Mouse (Mus musculus) embryonic facial prominence, embryonic 15.5 days (tissue): Measurements from ENCODE around the gene Msi2. TPM values are rescaled to one million over a fixed set of nuclear protein-coding genes. Genes with fewer than 3 reads are reported as not detected.

ENCODE experiments used
- ATAC-seq: fragments of 200-750 bp; cut with Nextera tagmentation; 2 replicates; pipeline ENCODE4 v1.8.0; 2017; ENCODE audit warnings: low read depth, moderate TSS enrichment; ENCODE audit not compliant: insufficient number of reproducible peaks, low FRiP score, low TSS enrichment
- H3K27ac ChIP-seq: fragments of 300-500 bp; sonication (generic); replicated peaks from 2 replicates; pipeline ENCODE4 v1.5.1; 2015; ENCODE audit warnings: mild to moderate bottlenecking, inconsistent platforms
- H3K27me3 ChIP-seq: fragments of 300-500 bp; sonication (generic); 2 replicates; pipeline ENCODE4 v1.6.1; 2015; ENCODE audit warnings: inconsistent platforms
- H3K36me3 ChIP-seq: fragments of 300-500 bp; sonication (generic); 2 replicates; pipeline ENCODE4 v1.6.1; 2015; ENCODE audit warnings: mild to moderate bottlenecking, inconsistent platforms
- H3K4me1 ChIP-seq: fragments of 300-500 bp; sonication (generic); 2 replicates; pipeline ENCODE4 v1.6.1; 2015; ENCODE audit warnings: inconsistent platforms
- H3K4me2 ChIP-seq: fragments of 300-500 bp; sonication (generic); replicated peaks from 2 replicates; pipeline ENCODE4 v1.6.1; 2015; ENCODE audit warnings: mild to moderate bottlenecking, inconsistent platforms
- H3K4me3 ChIP-seq: fragments of 300-500 bp; sonication (generic); replicated peaks from 2 replicates; pipeline ENCODE4 v1.5.1; 2015; ENCODE audit warnings: mild to moderate bottlenecking, inconsistent platforms
- H3K9ac ChIP-seq: fragments of 300-500 bp; sonication (generic); 2 replicates; pipeline ENCODE4 v1.6.1; 2015; ENCODE audit warnings: inconsistent platforms
- H3K9me3 ChIP-seq: fragments of 300-500 bp; sonication (generic); replicated peaks from 2 replicates; pipeline ENCODE4 v1.6.1; 2016; ENCODE audit warnings: inconsistent platforms
- WGBS: fragments of 180-500 bp; shearing (Covaris S2); methylation state at CpG from one replicate; pipeline ENCODE4 v1.1.7; 2015; 5-methylcytosine and 5-hydroxymethylcytosine counted together
- polyA plus RNA-seq: library from polyadenylated mRNA; unstranded; fragments of >200 nt; fragmentation: Nextera tagmentation; extraction: Ambion mirVana; gene quantifications from 2 replicates; pipeline ENCODE4 v1.2.1, GENCODE M21; 2015

The Msi2 gene
- polyA plus RNA-seq, 1 experiment from 2014 or later = 19.7 TPM

- H3K9me3 ChIP-seq = no peaks in the 10 kb centered on the region
- no peaks in the 10 kb centered on the region for H3K36me3 ChIP-seq
- no peaks in the 10 kb centered on the region for H3K27me3 ChIP-seq
- no peak overlapping the region for H3K9ac ChIP-seq
- ATAC-seq = no peak
- no peak overlapping the region for H3K4me3 ChIP-seq
- H3K4me1 ChIP-seq = peaks cover 21% of the 10 kb centered on the region
- H3K27ac ChIP-seq = no peak overlapping the region
- no peak overlapping the region for H3K4me2 ChIP-seq
Measured at GRCm38 (mm10) chr11:88468996-88469395, 249.3 kb downstream of the Msi2 start.

- H3K9me3 ChIP-seq = no peaks in the 10 kb centered on the region
Measured at GRCm38 (mm10) chr11:88467498-88468245, 250.6 kb downstream of the Msi2 start.

GRCm38 (mm10) chr11:88463951-88464350 is 254.4 kb downstream of the Msi2 start:
- 64% methylated on average over 6 of the region's 6 CpGs for WGBS
- Histone ChIP-seq H3K9ac (no peak overlapping the region), H3K27ac (no peak overlapping the region), H3K27me3 (no peaks in the 10 kb centered on the region), H3K4me2 (no peak overlapping the region), H3K36me3 (no peaks in the 10 kb centered on the region), H3K9me3 (no peaks in the 10 kb centered on the region), H3K4me3 (no peak overlapping the region), H3K4me1 (peaks cover 17% of the 10 kb centered on the region)
- no peak for ATAC-seq

More at GRCm38 (mm10) chr11:88467498-88468245, 250.6 kb downstream of the Msi2 start:
- H3K9ac ChIP-seq = no peak overlapping the region
- H3K36me3 ChIP-seq = no peaks in the 10 kb centered on the region
- H3K27me3 ChIP-seq = no peaks in the 10 kb centered on the region
- no peak overlapping the region for H3K4me3 ChIP-seq
- H3K4me2 ChIP-seq = no peak overlapping the region
- H3K4me1 ChIP-seq = peaks cover 20% of the 10 kb centered on the region
- ATAC-seq = no peak
- WGBS = 56% methylated on average over 18 of the region's 18 CpGs
- no peak overlapping the region for H3K27ac ChIP-seq

DNA sequence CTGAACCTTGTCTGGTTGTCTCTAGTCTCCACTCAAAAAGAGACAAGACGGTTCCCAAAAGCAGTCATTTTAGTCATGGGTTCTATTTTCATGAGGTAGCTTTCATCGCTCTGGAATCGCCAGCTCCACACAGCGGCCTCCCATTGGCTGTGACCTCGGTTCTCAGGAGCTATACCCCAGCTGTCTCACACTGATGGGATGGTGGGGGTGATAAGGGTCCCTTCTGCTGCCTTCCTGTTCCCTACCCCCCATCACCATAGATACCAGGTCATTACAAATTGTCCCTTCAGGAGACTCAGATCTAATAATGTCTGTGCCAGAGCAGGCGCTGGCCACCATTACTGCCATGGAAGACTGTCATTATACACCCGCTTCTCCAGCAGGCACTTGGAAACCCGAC is 255.5 kb downstream of the Msi2 start:
- ATAC-seq = no peak
- Histone ChIP-seq H3K4me3 (no peak overlapping the region), H3K9ac (no peak overlapping the region), H3K36me3 (no peaks in the 10 kb centered on the region), H3K4me1 (peaks cover 20% of the 10 kb centered on the region), H3K9me3 (no peaks in the 10 kb centered on the region), H3K27me3 (no peaks in the 10 kb centered on the region), H3K27ac (no peak overlapping the region), H3K4me2 (no peak overlapping the region)
- 87% methylated on average over 8 of the region's 8 CpGs for WGBS

- ATAC-seq = no peak
- Histone ChIP-seq H3K4me2 (no peak overlapping the region), H3K9ac (no peak overlapping the region), H3K4me1 (peaks cover 20% of the 10 kb centered on the region), H3K27ac (no peak overlapping the region), H3K27me3 (no peaks in the 10 kb centered on the region), H3K9me3 (no peaks in the 10 kb centered on the region), H3K36me3 (no peaks in the 10 kb centered on the region), H3K4me3 (no peak overlapping the region)
- WGBS = 80% methylated on average over 4 of the region's 4 CpGs
Measured at GRCm38 (mm10) chr11:88461601-88462000, 256.7 kb downstream of the Msi2 start.

- Histone ChIP-seq H3K4me2 (no peak overlapping the region), H3K9me3 (no peaks in the 10 kb centered on the region), H3K36me3 (no peaks in the 10 kb centered on the region), H3K27ac (peak overlapping the region; percentile 22; the same call in 1 of the 2 replicates), H3K27me3 (no peaks in the 10 kb centered on the region), H3K9ac (no peak overlapping the region), H3K4me1 (peaks cover 22% of the 10 kb centered on the region), H3K4me3 (no peak overlapping the region)
- WGBS = 41% methylated on average over 19 of the region's 19 CpGs
- ATAC-seq = no peak
Measured at GRCm38 (mm10) chr11:88459946-88460736, 258.2 kb downstream of the Msi2 start.

DNA sequence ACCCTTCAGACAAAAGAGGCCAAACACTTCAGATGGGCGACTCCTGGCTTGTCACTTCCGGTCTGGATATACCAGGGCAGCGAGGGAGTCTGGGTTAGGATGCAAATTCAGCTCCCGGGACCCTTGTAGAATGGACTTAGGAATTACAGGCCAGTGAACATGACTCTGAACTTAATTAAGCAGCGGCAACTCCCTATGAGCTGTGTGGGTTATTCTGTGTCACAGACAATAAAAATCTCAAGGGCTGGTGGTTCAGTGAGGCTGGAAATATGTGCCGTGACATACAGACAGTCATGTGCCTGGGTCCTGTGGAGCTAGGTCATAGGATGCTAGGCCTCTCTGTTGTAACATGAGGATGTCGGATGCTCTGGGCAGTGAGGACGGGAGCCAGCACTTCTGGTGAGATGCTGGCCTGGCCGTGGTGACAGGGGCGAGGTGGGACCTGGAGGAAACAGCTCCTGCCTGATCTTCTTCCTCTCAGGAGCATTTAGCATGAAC is 261.0 kb downstream of the Msi2 start:
- H3K9me3 ChIP-seq = no peaks in the 10 kb centered on the region
- H3K27me3 ChIP-seq = no peaks in the 10 kb centered on the region
- WGBS = 75% methylated on average over 10 of the region's 10 CpGs
- ATAC-seq = no peak
- no peaks in the 10 kb centered on the region for H3K36me3 ChIP-seq
- no peak overlapping the region for H3K4me3 ChIP-seq
- H3K27ac ChIP-seq = no peak overlapping the region
- no peak overlapping the region for H3K4me2 ChIP-seq
- H3K9ac ChIP-seq = no peak overlapping the region
- H3K4me1 ChIP-seq = peaks cover 20% of the 10 kb centered on the region

- 67% methylated on average over 19 of the region's 19 CpGs for WGBS
- no peaks in the 10 kb centered on the region for H3K36me3 ChIP-seq
- H3K4me2 ChIP-seq = no peak overlapping the region
- no peak overlapping the region for H3K9ac ChIP-seq
- no peaks in the 10 kb centered on the region for H3K9me3 ChIP-seq
- H3K4me3 ChIP-seq = no peak overlapping the region
- H3K27me3 ChIP-seq = no peaks in the 10 kb centered on the region
- no peak for ATAC-seq
- peaks cover 11% of the 10 kb centered on the region for H3K4me1 ChIP-seq
- 0 out of 2 replicates have a peak overlapping the region, but pooled peaks have one; percentile 34 for H3K27ac ChIP-seq
Measured at GRCm38 (mm10) chr11:88454867-88455806, 263.2 kb downstream of the Msi2 start.

DNA sequence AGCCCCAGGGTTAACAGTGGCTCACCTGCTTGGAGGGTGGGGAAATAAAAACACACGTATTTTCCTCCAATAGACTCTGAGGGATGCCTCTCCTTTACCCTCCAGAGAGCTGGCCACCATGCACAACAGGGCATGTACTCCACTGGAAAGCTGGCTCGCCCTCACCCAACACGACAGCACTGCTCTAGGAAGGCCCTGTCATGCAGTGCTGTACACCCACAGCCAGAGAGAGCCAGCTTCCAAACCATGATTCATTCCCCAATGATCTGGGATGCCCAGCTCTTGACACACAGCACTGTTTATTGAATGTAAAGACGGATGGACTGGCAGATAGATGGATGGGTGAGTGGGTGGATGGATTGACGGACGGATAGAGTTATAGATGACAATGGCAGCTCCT is 269.1 kb downstream of the Msi2 start:
- no peak for ATAC-seq
- 86% methylated on average over 6 of the region's 6 CpGs for WGBS
- no peak overlapping the region for H3K4me2 ChIP-seq
- H3K27ac ChIP-seq = no peak overlapping the region
- no peaks in the 10 kb centered on the region for H3K27me3 ChIP-seq
- H3K4me3 ChIP-seq = no peak overlapping the region
- no peaks in the 10 kb centered on the region for H3K9me3 ChIP-seq
- H3K36me3 ChIP-seq = no peaks in the 10 kb centered on the region
- peaks cover 4% of the 10 kb centered on the region; the same call in 1 of the 2 replicates for H3K4me1 ChIP-seq
- H3K9ac ChIP-seq = no peak overlapping the region

DNA sequence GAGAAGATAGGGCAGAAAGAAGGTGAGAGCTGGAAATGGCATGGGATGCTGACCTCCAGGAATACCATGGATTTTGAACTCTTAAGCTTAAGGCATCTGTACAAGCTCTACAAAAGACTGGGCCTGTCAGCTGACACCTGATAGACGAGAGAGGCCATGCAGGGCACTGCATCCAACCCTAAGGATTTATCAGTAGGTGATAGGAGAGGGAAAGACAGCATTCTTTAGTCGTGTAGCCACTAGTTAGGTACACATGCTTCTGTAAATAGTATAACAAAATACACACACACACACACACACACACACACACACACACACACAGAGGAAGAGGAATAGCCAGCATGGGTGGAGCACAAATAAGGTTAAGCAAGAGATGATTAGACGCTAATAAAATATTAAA is 269.7 kb downstream of the Msi2 start:
- H3K4me2 ChIP-seq = no peak overlapping the region
- H3K36me3 ChIP-seq = no peaks in the 10 kb centered on the region
- no peak overlapping the region for H3K9ac ChIP-seq
- H3K4me3 ChIP-seq = no peak overlapping the region
- no peak overlapping the region for H3K27ac ChIP-seq
- peaks cover 4% of the 10 kb centered on the region; the same call in 1 of the 2 replicates for H3K4me1 ChIP-seq
- no peaks in the 10 kb centered on the region for H3K9me3 ChIP-seq
- no peak for ATAC-seq
- 73% methylated on average over 3 of the region's 3 CpGs for WGBS
- H3K27me3 ChIP-seq = no peaks in the 10 kb centered on the region

DNA sequence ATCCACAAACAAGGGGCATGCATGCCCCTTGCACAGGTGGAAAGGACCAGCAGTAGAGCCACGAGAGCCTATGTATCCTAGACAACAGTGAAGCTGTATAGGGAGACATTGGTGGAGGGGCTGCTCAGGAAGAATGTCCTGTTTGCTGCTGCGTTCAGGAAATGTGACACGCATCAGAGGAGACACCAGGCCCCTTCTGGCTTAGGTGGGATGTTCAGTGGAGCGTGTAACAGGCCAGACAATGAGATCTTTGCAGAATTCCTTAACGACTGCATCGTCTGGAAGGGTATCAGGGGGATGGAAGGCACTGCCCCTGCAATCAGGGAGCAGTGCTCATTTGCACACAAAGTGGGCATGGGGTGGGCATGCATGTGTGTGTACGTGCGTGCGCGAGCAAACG is 271.0 kb downstream of the Msi2 start:
- 69% methylated on average over 11 of the region's 11 CpGs for WGBS
- Histone ChIP-seq H3K9me3 (no peaks in the 10 kb centered on the region), H3K4me2 (no peak overlapping the region), H3K27me3 (no peaks in the 10 kb centered on the region), H3K36me3 (no peaks in the 10 kb centered on the region), H3K4me3 (no peak overlapping the region), H3K4me1 (peaks cover 11% of the 10 kb centered on the region), H3K9ac (no peak overlapping the region), H3K27ac (no peak overlapping the region)
- ATAC-seq = no peak
